Mouse (Mus musculus) heart, embryonic 14.5 days (tissue): Measurements from ENCODE around the gene Bsdc1. TPM values are rescaled to one million over a fixed set of nuclear protein-coding genes. Genes with fewer than 3 reads are reported as not detected.
A peak's percentile ranks its signal among the peaks of the same experiment; 100 is the strongest.

Experiments
- ATAC-seq: fragments of 200-750 bp; cut with Nextera tagmentation; 2 replicates; pipeline ENCODE4 v1.8.0; 2017; ENCODE audit warnings: low read depth, moderate TSS enrichment; ENCODE audit not compliant: insufficient number of reproducible peaks, insufficient read depth, low FRiP score
- H3K27ac ChIP-seq, 2 experiments: fragments of 200-500 bp in 1 of 2; fragments of 300-500 bp in 1 of 2; sonication (generic) in 1 of 2; replicated peaks in 1 of 2; 2 replicates each; pipeline ENCODE4 v1.5.1; 2012 to 2014; ENCODE audit warnings: low read depth in 2 of 2, low read length in 2 of 2, control low read depth in 1 of 2, mild to moderate bottlenecking in 1 of 2, mixed read lengths in 1 of 2; ENCODE audit not compliant: control insufficient read depth in 1 of 2, insufficient read depth in 1 of 2
- H3K27me3 ChIP-seq: fragments of 300-500 bp; sonication (generic); 2 replicates; pipeline ENCODE4 v1.6.1; 2014; ENCODE audit warnings: mild to moderate bottlenecking, low read length, control low read depth; ENCODE audit not compliant: control insufficient read depth, insufficient read depth
- H3K36me3 ChIP-seq: fragments of 300-500 bp; sonication (generic); 2 replicates; pipeline ENCODE4 v1.6.1; 2014; ENCODE audit warnings: mild to moderate bottlenecking, control low read depth, low read length, mixed read lengths; ENCODE audit not compliant: control insufficient read depth, insufficient read depth
- H3K4me1 ChIP-seq, 2 experiments: fragments of 200-500 bp in 1 of 2; fragments of 300-500 bp in 1 of 2; sonication (generic) in 1 of 2; 2 replicates each; pipeline ENCODE4 v1.6.1; 2012 to 2014; ENCODE audit warnings: low read length in 2 of 2, control low read depth in 1 of 2, mixed read lengths in 1 of 2; ENCODE audit not compliant: control insufficient read depth in 2 of 2, insufficient read depth in 2 of 2
- H3K4me2 ChIP-seq: fragments of 300-500 bp; sonication (generic); 2 replicates; pipeline ENCODE4 v1.6.1; 2014; ENCODE audit warnings: mild to moderate bottlenecking, low read length
- H3K4me3 ChIP-seq, 2 experiments: fragments of 200-500 bp in 1 of 2; fragments of 300-500 bp in 1 of 2; sonication (generic) in 1 of 2; 2 replicates each; pipeline ENCODE4 v1.5.1; 2012 to 2014; ENCODE audit warnings: low read length in 2 of 2, mild to moderate bottlenecking in 2 of 2, control low read depth in 1 of 2, low read depth in 1 of 2, moderate library complexity in 1 of 2; ENCODE audit not compliant: control insufficient read depth in 1 of 2, insufficient read depth in 1 of 2
- H3K9ac ChIP-seq: fragments of 300-500 bp; sonication (generic); 2 replicates; pipeline ENCODE4 v1.6.1; 2014; ENCODE audit warnings: mild to moderate bottlenecking, low read length
- H3K9me3 ChIP-seq: fragments of 300-500 bp; sonication (generic); 2 replicates; pipeline ENCODE4 v1.6.1; 2016; ENCODE audit warnings: low read length, control low read depth; ENCODE audit not compliant: control insufficient read depth
- WGBS: fragments of 180-500 bp; shearing (Covaris S2); extraction: QIAGEN DNeasy Blood & Tissue Kit; methylation state at CpG from one replicate; pipeline ENCODE4 v1.1.7; 2014; 5-methylcytosine and 5-hydroxymethylcytosine counted together
- polyA plus RNA-seq: library from polyadenylated mRNA; unstranded; fragments of >200 nt; fragmentation: Nextera tagmentation; extraction: Ambion mirVana; gene quantifications from 2 replicates; pipeline ENCODE4 v1.2.1, GENCODE M21; 2014

Bsdc1 gene
- polyA plus RNA-seq, result 23.2 and 25.5 TPM in 2 replicates

GRCm38 (mm10) chr4:129461183-129461960 lies at the start of gene Bsdc1:
TSS of gene Bsdc1 (plus strand) at chr4:129461581.
- H3K4me3 ChIP-seq, result peak within 1 kb of the TSS; percentile 80 to 96
- peak within 1 kb of the TSS; percentile 92 for H3K4me2 ChIP-seq
- peak; percentile 97 for ATAC-seq
- peak within 1 kb of the TSS; percentile 84 to 88 for H3K27ac ChIP-seq
- H3K9me3 ChIP-seq, result no peaks in the 10 kb centered on the region
- under 1% methylated on average over 46 of the region's 46 CpGs for WGBS
- peaks cover 5 to 13% of the 10 kb centered on the region in 2 experiments for H3K4me1 ChIP-seq
- peaks cover 25% of the 10 kb centered on the region for H3K36me3 ChIP-seq
- peak within 1 kb of the TSS; percentile 89 for H3K9ac ChIP-seq
- H3K27me3 ChIP-seq, result no peaks in the 10 kb centered on the region

GRCm38 (mm10) chr4:129415892-129416291 lies 45.5 kb upstream of the Bsdc1 start:
- no peak for ATAC-seq
- H3K9me3 ChIP-seq, result no peaks in the 10 kb centered on the region
- H3K36me3 ChIP-seq, result no peaks in the 10 kb centered on the region
- no peak overlapping the region for H3K9ac ChIP-seq
- whole genome bisulfite sequencing, result 96% methylated on average over 5 of the region's 5 CpGs
- peaks cover 3 to 4% of the 10 kb centered on the region in 2 experiments for H3K4me1 ChIP-seq
- H3K27me3 ChIP-seq, result no peaks in the 10 kb centered on the region
- H3K4me2 ChIP-seq, result no peak overlapping the region
- H3K4me3 ChIP-seq, result no peak overlapping the region
- no peak overlapping the region for H3K27ac ChIP-seq

- Histone ChIP-seq H3K4me3 (no peak overlapping the region), H3K4me2 (no peak overlapping the region), H3K27ac (peak overlapping the region in 1 of 2 experiments; percentile 41; a peak in 1 of 4 replicates), H3K9ac (no peak overlapping the region), H3K27me3 (no peaks in the 10 kb centered on the region), H3K36me3 (no peaks in the 10 kb centered on the region), H3K9me3 (no peaks in the 10 kb centered on the region), H3K4me1 (peaks cover 3 to 4% of the 10 kb centered on the region in 2 experiments)
- no peak for ATAC-seq
- WGBS, result 6% methylated on average over 5 of the region's 5 CpGs
These were observed 44.9 kb upstream of the Bsdc1 start for GRCm38 (mm10) chr4:129416478-129416877.

GRCm38 (mm10) chr4:129418321-129418720 lies 43.1 kb upstream of the Bsdc1 start:
- no peak overlapping the region for H3K4me3 ChIP-seq
- ATAC-seq, result no peak
- no peak overlapping the region for H3K4me2 ChIP-seq
- 70% methylated on average over 5 of the region's 5 CpGs for WGBS
- no peaks in the 10 kb centered on the region for H3K36me3 ChIP-seq
- H3K4me1 ChIP-seq, result peaks cover 3 to 4% of the 10 kb centered on the region in 2 experiments
- no peak overlapping the region for H3K27ac ChIP-seq
- no peaks in the 10 kb centered on the region for H3K27me3 ChIP-seq
- H3K9ac ChIP-seq, result no peak overlapping the region
- no peaks in the 10 kb centered on the region for H3K9me3 ChIP-seq

- Histone ChIP-seq H3K9ac (peak within 1 kb of the TSS; percentile 42), H3K4me2 (peak within 1 kb of the TSS; percentile 67), H3K27ac (no peak within 1 kb of the TSS), H3K4me3 (peak within 1 kb of the TSS; percentile 37 to 45), H3K9me3 (no peaks in the 10 kb centered on the region), H3K4me1 (peaks cover 9 to 12% of the 10 kb centered on the region in 2 experiments; a peak in 3 of 4 replicates), H3K27me3 (peaks cover 24% of the 10 kb centered on the region), H3K36me3 (no peaks in the 10 kb centered on the region)
- 7% methylated on average over 33 of the region's 33 CpGs for WGBS
- ATAC-seq, result no peak
These were observed 20.9 kb upstream of the Bsdc1 start, which contains the start of gene Zbtb8b for GRCm38 (mm10) chr4:129440340-129441063. TSS of gene Zbtb8b (minus strand) at chr4:129440853.

- H3K9ac ChIP-seq, result no peak overlapping the region
- no peak for ATAC-seq
- no peaks in the 10 kb centered on the region for H3K36me3 ChIP-seq
- H3K4me2 ChIP-seq, result peak overlapping the region; percentile 67
- peaks cover 24% of the 10 kb centered on the region for H3K27me3 ChIP-seq
- H3K27ac ChIP-seq, result no peak overlapping the region
- H3K4me3 ChIP-seq, result 0 out of 4 replicates have a peak overlapping the region, but pooled peaks of 1 of the 2 experiments have one; percentile 37
- H3K9me3 ChIP-seq, result no peaks in the 10 kb centered on the region
- H3K4me1 ChIP-seq, result peaks cover 9 to 15% of the 10 kb centered on the region in 2 experiments; a peak in 3 of 4 replicates
- WGBS, result 42% methylated on average over 6 of the region's 6 CpGs
These were observed 20.2 kb upstream of the Bsdc1 start for GRCm38 (mm10) chr4:129441145-129441544.

GRCm38 (mm10) chr4:129447360-129447759 lies 14.0 kb upstream of the Bsdc1 start:
- 59% methylated on average over 8 of the region's 8 CpGs for WGBS
- ATAC-seq, result no peak
- no peaks in the 10 kb centered on the region for H3K9me3 ChIP-seq
- H3K4me3 ChIP-seq, result no peak overlapping the region
- H3K27me3 ChIP-seq, result 0 out of 2 replicates have a peak, but pooled peaks cover under 1% of the 10 kb centered on the region
- H3K4me2 ChIP-seq, result 0 out of 2 replicates have a peak overlapping the region, but pooled peaks have one; percentile 9
- H3K4me1 ChIP-seq, result peaks cover 13 to 21% of the 10 kb centered on the region in 2 experiments
- no peaks in the 10 kb centered on the region for H3K36me3 ChIP-seq
- H3K27ac ChIP-seq, result peak overlapping the region; percentile 63 to 72
- no peak overlapping the region for H3K9ac ChIP-seq
